9 mouse cellular contexts compared by ENCODE assay signal in genomic region chrX:53715942-53716322, GRCm38 (mm10). TPM values are rescaled to one million over a fixed set of nuclear protein-coding genes. Genes with fewer than 3 reads are reported as not detected.
DNase-seq lines count a peak whose midpoint lies in the region; ATAC-seq lines count a peak whose summit lies in the region.
"Had no signal": no experiment of that assay in that cellular context is flagged by ENCODE, and none has a peak within 500 bp of the region (broad histone marks: within the 10 kb centered on the region; RNA-seq: fewer than 3 reads in every experiment).

No protein-coding gene starts in this region.

- no peak overlapping the region for H3K4me3 ChIP-seq in kidney, embryonic 14.5 days (ENCODE audit: low read length)
- peak overlapping the region; percentile 32 for H3K4me3 ChIP-seq in embryonic facial prominence, embryonic 14.5 days (ENCODE audit: low read depth, low read length)
- peak overlapping the region; percentile 34 for H3K4me3 ChIP-seq in hindbrain, embryonic 14.5 days (replicated peaks; ENCODE audit: low read length)
- H3K4me3 ChIP-seq in midbrain, embryonic 14.5 days (replicated peaks; ENCODE audit: low read depth, low read length) = peak overlapping the region; percentile 31

- H3K9me3 ChIP-seq in kidney, embryonic 14.5 days (ENCODE audit: control insufficient read depth, low read length) = no peaks in the 10 kb centered on the region
- H3K9me3 ChIP-seq in embryonic facial prominence, embryonic 14.5 days (ENCODE audit: control insufficient read depth, low read length) = no peaks in the 10 kb centered on the region
- H3K9me3 ChIP-seq in hindbrain, embryonic 14.5 days (ENCODE audit: control insufficient read depth, low read length) = no peaks in the 10 kb centered on the region
- H3K9me3 ChIP-seq in midbrain, embryonic 14.5 days (ENCODE audit: control insufficient read depth, low read length) = no peaks in the 10 kb centered on the region

- WGBS in kidney, embryonic 14.5 days = 50% methylated on average over 2 of the region's 2 CpGs
- WGBS in embryonic facial prominence, embryonic 14.5 days = 60% methylated on average over 1 of the region's 2 CpGs
- 60% methylated on average over 2 of the region's 2 CpGs for WGBS in hindbrain, embryonic 14.5 days
- WGBS in midbrain, embryonic 14.5 days = 49% methylated on average over 2 of the region's 2 CpGs

- H3K9ac ChIP-seq in kidney, embryonic 14.5 days (ENCODE audit: low read depth, low read length) = no peak overlapping the region
- H3K9ac ChIP-seq in embryonic facial prominence, embryonic 14.5 days (ENCODE audit: low read depth, low read length) = peak overlapping the region; percentile 54
- H3K9ac ChIP-seq in hindbrain, embryonic 14.5 days = peak overlapping the region; percentile 61
- H3K9ac ChIP-seq in midbrain, embryonic 14.5 days (replicated peaks; ENCODE audit: low read length) = peak overlapping the region; percentile 53

- H3K4me1 ChIP-seq in kidney, embryonic 14.5 days (ENCODE audit: control insufficient read depth, insufficient read depth, low read length) = no peaks in the 10 kb centered on the region
- no peaks in the 10 kb centered on the region for H3K4me1 ChIP-seq in embryonic facial prominence, embryonic 14.5 days (ENCODE audit: control insufficient read depth, insufficient read depth, low read length)
- H3K4me1 ChIP-seq in hindbrain, embryonic 14.5 days (replicated peaks; ENCODE audit: control insufficient read depth, insufficient read depth, low read length) = no peaks in the 10 kb centered on the region
- no peaks in the 10 kb centered on the region for H3K4me1 ChIP-seq in midbrain, embryonic 14.5 days (ENCODE audit: control insufficient read depth, insufficient read depth, low read length)

- peak overlapping the region; percentile 41 for H3K4me2 ChIP-seq in kidney, embryonic 14.5 days (replicated peaks; ENCODE audit: low read depth, low read length)
- H3K4me2 ChIP-seq in embryonic facial prominence, embryonic 14.5 days (ENCODE audit: low read depth, low read length) = peak overlapping the region; percentile 55
- H3K4me2 ChIP-seq in hindbrain, embryonic 14.5 days (replicated peaks) = peak overlapping the region; percentile 60
- H3K4me2 ChIP-seq in midbrain, embryonic 14.5 days (ENCODE audit: low read length) = peak overlapping the region; percentile 55

- ATAC-seq in kidney, embryonic 14.5 days (ENCODE audit: low FRiP score, low TSS enrichment) = peak; percentile 19; the same call in 1 of the 2 replicates
- ATAC-seq in embryonic facial prominence, embryonic 14.5 days (ENCODE audit: low read depth) = no peak
- peak; percentile 44 for ATAC-seq in hindbrain, embryonic 14.5 days (ENCODE audit: low FRiP score)
- peak; percentile 22; the same call in 1 of the 2 replicates for ATAC-seq in midbrain, embryonic 14.5 days (ENCODE audit: low FRiP score, low TSS enrichment)

- no peaks in the 10 kb centered on the region for H3K27me3 ChIP-seq in kidney, embryonic 14.5 days (ENCODE audit: control insufficient read depth, insufficient read depth, low read length)
- H3K27me3 ChIP-seq in embryonic facial prominence, embryonic 14.5 days (replicated peaks; ENCODE audit: control insufficient read depth, insufficient read depth, low read length) = no peaks in the 10 kb centered on the region
- no peaks in the 10 kb centered on the region for H3K27me3 ChIP-seq in hindbrain, embryonic 14.5 days (ENCODE audit: control insufficient read depth, insufficient read depth, low read length)
- no peaks in the 10 kb centered on the region for H3K27me3 ChIP-seq in midbrain, embryonic 14.5 days (ENCODE audit: control insufficient read depth, insufficient read depth, low read length)

- no peaks in the 10 kb centered on the region for H3K36me3 ChIP-seq in kidney, embryonic 14.5 days (ENCODE audit: control insufficient read depth, insufficient read depth, low read length)
- no peaks in the 10 kb centered on the region for H3K36me3 ChIP-seq in embryonic facial prominence, embryonic 14.5 days (ENCODE audit: control insufficient read depth, insufficient read depth, low read length)
- no peaks in the 10 kb centered on the region for H3K36me3 ChIP-seq in hindbrain, embryonic 14.5 days (replicated peaks; ENCODE audit: control insufficient read depth, insufficient read depth)
- H3K36me3 ChIP-seq in midbrain, embryonic 14.5 days (ENCODE audit: control insufficient read depth, insufficient read depth, low read length) = no peaks in the 10 kb centered on the region

- H3K27ac ChIP-seq in kidney, embryonic 14.5 days (ENCODE audit: low read depth, low read length) = no peak overlapping the region
- H3K27ac ChIP-seq in embryonic facial prominence, embryonic 14.5 days (replicated peaks; ENCODE audit: low read depth, low read length) = no peak overlapping the region
- no peak overlapping the region for H3K27ac ChIP-seq in hindbrain, embryonic 14.5 days
- H3K27ac ChIP-seq in midbrain, embryonic 14.5 days (replicated peaks; ENCODE audit: low read depth, low read length) = no peak overlapping the region

- DNase-seq in kidney, adult 18-20 months = no peak
- DNase-seq in embryonic facial prominence, embryonic 14.5 days (ENCODE audit: low spot score) = no peak
- DNase-seq in hindbrain, embryonic 14.5 days (ENCODE audit: low spot score) = no peak
- DNase-seq in midbrain, embryonic 14.5 days = no peak
- no peak for DNase-seq in Muller cell, postnatal 12 days (ENCODE audit: inconsistent ontology term)
- no peak for DNase-seq in ovary, postnatal 36 days (ENCODE audit: low spot score)
- DNase-seq in retina, postnatal 1 day = no peak

RNA-seq across cellular contexts. Expression of gene 4930502E18Rik, which starts 8.7 kb away (rescaled TPM):
- 0.80 and 1.4 TPM in 2 replicates for polyA plus RNA-seq in kidney, embryonic 14.5 days (2014; fragmentation: Nextera tagmentation; extraction: Ambion mirVana)
- 0.80 TPM in 1 of 2 replicates, not detected in the other for polyA plus RNA-seq in embryonic facial prominence, embryonic 14.5 days (2014; fragmentation: Nextera tagmentation; extraction: Ambion mirVana)
- polyA plus RNA-seq in hindbrain, embryonic 14.5 days (2014; fragmentation: Nextera tagmentation; extraction: Ambion mirVana) = 0.13 TPM in 1 of 2 replicates, not detected in the other
- polyA plus RNA-seq in midbrain, embryonic 14.5 days (2014; fragmentation: Nextera tagmentation; extraction: Ambion mirVana) = 0.15 and 0.34 TPM in 2 replicates
- polyA plus RNA-seq: thymus, postnatal 0 days had no signal

RNA-seq across cellular contexts. Expression of gene 1700013H16Rik, which starts 41.7 kb away (rescaled TPM):
- not detected in 2 replicates for polyA plus RNA-seq in kidney, embryonic 14.5 days (2014; fragmentation: Nextera tagmentation; extraction: Ambion mirVana)
- polyA plus RNA-seq in embryonic facial prominence, embryonic 14.5 days (2014; fragmentation: Nextera tagmentation; extraction: Ambion mirVana) = not detected in 2 replicates
- polyA plus RNA-seq in hindbrain, embryonic 14.5 days (2014; fragmentation: Nextera tagmentation; extraction: Ambion mirVana) = not detected in 2 replicates
- not detected in 2 replicates for polyA plus RNA-seq in midbrain, embryonic 14.5 days (2014; fragmentation: Nextera tagmentation; extraction: Ambion mirVana)
- polyA plus RNA-seq: thymus, postnatal 0 days had no signal

RNA-seq across cellular contexts. Expression of gene Rtl8b, which starts 45.7 kb away (rescaled TPM):
- 58.9 and 71.0 TPM in 2 replicates for polyA plus RNA-seq in kidney, embryonic 14.5 days (2014; fragmentation: Nextera tagmentation; extraction: Ambion mirVana)
- 71.0 and 78.8 TPM in 2 replicates for polyA plus RNA-seq in embryonic facial prominence, embryonic 14.5 days (2014; fragmentation: Nextera tagmentation; extraction: Ambion mirVana)
- polyA plus RNA-seq in hindbrain, embryonic 14.5 days (2014; fragmentation: Nextera tagmentation; extraction: Ambion mirVana) = 184 and 195 TPM in 2 replicates
- polyA plus RNA-seq in midbrain, embryonic 14.5 days (2014; fragmentation: Nextera tagmentation; extraction: Ambion mirVana) = 173 and 230 TPM in 2 replicates
